Mouse (Mus musculus) CH12.LX (cell line): Measurements from ENCODE around the gene Spaar. TPM values are rescaled to one million over a fixed set of nuclear protein-coding genes. Genes with fewer than 3 reads are reported as not detected.

ENCODE experiments used
- DNase-seq: peaks from one replicate; pipeline ENCODE4 v3.0.0-alpha.2; 2013; ENCODE audit errors: extremely low read depth
- H3K27ac ChIP-seq: 2 replicates; pipeline ENCODE4 v1.5.1; 2012; ENCODE audit warnings: low read depth, mild to moderate bottlenecking, control low read depth, moderate library complexity; ENCODE audit not compliant: insufficient read depth
- H3K27me3 ChIP-seq: replicated peaks from 2 replicates; pipeline ENCODE3; 2012; ENCODE audit warnings: inconsistent platforms
- H3K36me3 ChIP-seq, 2 experiments: replicated peaks in 1 of 2; 2 replicates each; pipeline versions ENCODE3 to v1.6.1; 2012; ENCODE audit warnings: inconsistent platforms in 1 of 2, low read length in 1 of 2, mild to moderate bottlenecking in 1 of 2, mixed read lengths in 1 of 2, moderate library complexity in 1 of 2; ENCODE audit not compliant: control insufficient read depth in 1 of 2, insufficient read depth in 1 of 2
- H3K4me1 ChIP-seq, 2 experiments: 2 replicates each; pipeline ENCODE4 v1.6.1; 2012; ENCODE audit warnings: inconsistent platforms in 1 of 2, moderate library complexity in 1 of 2; ENCODE audit not compliant: insufficient read depth in 2 of 2, control insufficient read depth in 1 of 2
- H3K4me2 ChIP-seq: 2 replicates; pipeline ENCODE4 v1.6.1; 2012; ENCODE audit warnings: low read depth, mild to moderate bottlenecking, control low read depth; ENCODE audit not compliant: poor library complexity, insufficient read depth, severe bottlenecking
- H3K4me3 ChIP-seq, 3 experiments: fragments of 150-350 bp in 1 of 3; sonication (generic) in 1 of 3; replicated peaks in 1 of 3; 2 replicates each; pipeline versions ENCODE3 to v1.5.1; 2011 to 2012; ENCODE audit warnings: low read depth in 2 of 3, low read length in 2 of 3, mild to moderate bottlenecking in 2 of 3, moderate library complexity in 2 of 3, control low read depth in 1 of 3, improper control_type of control experiment in 1 of 3, inconsistent platforms in 1 of 3, mixed read lengths in 1 of 3; ENCODE audit not compliant: poor library complexity in 1 of 3
- H3K79me2 ChIP-seq: replicated peaks from 2 replicates; pipeline ENCODE4 v1.6.1; 2012; ENCODE audit warnings: mild to moderate bottlenecking, moderate library complexity; ENCODE audit not compliant: control insufficient read depth, poor library complexity, insufficient read depth, severe bottlenecking; ENCODE audit errors: extremely low read depth
- H3K9ac ChIP-seq: 2 replicates; pipeline ENCODE4 v1.6.1; 2012; ENCODE audit warnings: low read depth, mild to moderate bottlenecking, control low read depth, moderate library complexity; ENCODE audit not compliant: insufficient read depth
- H3K9me3 ChIP-seq: replicated peaks from 2 replicates; pipeline ENCODE3; 2012; ENCODE audit warnings: low read length, inconsistent platforms, mixed read lengths
- BHLHE40 ChIP-seq: IDR thresholded peaks from 2 replicates; pipeline ENCODE4 v1.6.1; 2011; ENCODE audit warnings: mild to moderate bottlenecking, low read depth, low read length, improper control_type of control experiment
- CHD1 ChIP-seq: IDR thresholded peaks from 2 replicates; pipeline ENCODE4 v1.6.1; 2012; ENCODE audit warnings: low read depth, low read length, improper control_type of control experiment, inconsistent platforms
- CHD2 ChIP-seq: IDR thresholded peaks from 2 replicates; pipeline ENCODE4 v1.6.1; 2011; ENCODE audit warnings: low read length, improper control_type of control experiment
- CTCF ChIP-seq, 2 experiments: IDR thresholded peaks in 1 of 2; conservative IDR thresholded peaks in 1 of 2; 2 replicates each; pipeline ENCODE4 v1.5.1; 2011 to 2012; ENCODE audit warnings: low read depth in 2 of 2, low read length in 2 of 2, improper control_type of control experiment in 1 of 2, inconsistent platforms in 1 of 2, mild to moderate bottlenecking in 1 of 2, moderate library complexity in 1 of 2
- ELF1 ChIP-seq: IDR thresholded peaks from 2 replicates; pipeline ENCODE4 v1.6.1; 2014; ENCODE audit warnings: low read depth, mild to moderate bottlenecking, inconsistent platforms, low read length, improper control_type of control experiment
- EP300 ChIP-seq: IDR thresholded peaks from 2 replicates; pipeline ENCODE4 v1.6.1; 2011; ENCODE audit warnings: low read length, improper control_type of control experiment
- ETS1 ChIP-seq: conservative IDR thresholded peaks from 2 replicates; pipeline ENCODE4 v1.6.1; 2012; ENCODE audit warnings: low read depth, mild to moderate bottlenecking, inconsistent platforms, low read length, improper control_type of control experiment, moderate library complexity
- GABPA ChIP-seq: IDR thresholded peaks from 2 replicates; pipeline ENCODE4 v1.6.1; 2012; ENCODE audit warnings: low read depth, low read length, improper control_type of control experiment, inconsistent platforms; ENCODE audit not compliant: insufficient replicate concordance
- HCFC1 ChIP-seq: IDR thresholded peaks from 2 replicates; pipeline ENCODE4 v1.6.1; 2012; ENCODE audit warnings: low read depth, mild to moderate bottlenecking, inconsistent platforms, low read length, improper control_type of control experiment
- IRF4 ChIP-seq: IDR thresholded peaks from 2 replicates; pipeline ENCODE4 v1.6.1; 2014; ENCODE audit warnings: low read depth, mild to moderate bottlenecking, inconsistent platforms, low read length, improper control_type of control experiment
- JUN ChIP-seq: IDR thresholded peaks from 2 replicates; pipeline ENCODE4 v1.6.1; 2011; ENCODE audit warnings: low read depth, mild to moderate bottlenecking, low read length, improper control_type of control experiment, moderate library complexity; ENCODE audit not compliant: insufficient read depth
- KAT2A ChIP-seq: IDR thresholded peaks from 2 replicates; pipeline ENCODE4 v1.6.1; 2012; ENCODE audit warnings: low read length, improper control_type of control experiment, inconsistent platforms; ENCODE audit not compliant: insufficient replicate concordance
- MAZ ChIP-seq: IDR thresholded peaks from 2 replicates; pipeline ENCODE4 v1.6.1; 2012; ENCODE audit warnings: low read depth, mild to moderate bottlenecking, inconsistent platforms, low read length, improper control_type of control experiment, moderate library complexity
- MEF2A ChIP-seq: IDR thresholded peaks from 2 replicates; pipeline ENCODE4 v1.6.1; 2014; ENCODE audit warnings: low read depth, mild to moderate bottlenecking, inconsistent platforms, low read length, improper control_type of control experiment, borderline replicate concordance
- MXI1 ChIP-seq: IDR thresholded peaks from 2 replicates; pipeline ENCODE4 v1.6.1; 2011; ENCODE audit warnings: mild to moderate bottlenecking, low read depth, low read length, improper control_type of control experiment
- MYC ChIP-seq: IDR thresholded peaks from 2 replicates; pipeline ENCODE4 v1.6.1; 2011; ENCODE audit warnings: low read depth, mild to moderate bottlenecking, improper control_type of control experiment, low read length
- NELFE ChIP-seq: IDR thresholded peaks from 2 replicates; pipeline ENCODE4 v1.6.1; 2011; ENCODE audit warnings: low read depth, low read length, improper control_type of control experiment
- PAX5 ChIP-seq: IDR thresholded peaks from 2 replicates; pipeline ENCODE4 v1.6.1; 2012; ENCODE audit warnings: low read length, inconsistent platforms, mixed read lengths
- RCOR1 ChIP-seq: conservative IDR thresholded peaks from 2 replicates; pipeline ENCODE4 v1.6.1; 2012; ENCODE audit warnings: low read depth, mild to moderate bottlenecking, inconsistent platforms, low read length, improper control_type of control experiment
- SIN3A ChIP-seq: IDR thresholded peaks from 2 replicates; pipeline ENCODE4 v1.6.1; 2012; ENCODE audit warnings: low read length, improper control_type of control experiment, inconsistent platforms
- SMC3 ChIP-seq: IDR thresholded peaks from 2 replicates; pipeline ENCODE4 v1.6.1; 2011; ENCODE audit warnings: low read depth, low read length, improper control_type of control experiment
- TCF12 ChIP-seq: IDR thresholded peaks from 2 replicates; pipeline ENCODE4 v1.6.1; 2014; ENCODE audit warnings: low read depth, mild to moderate bottlenecking, inconsistent platforms, low read length, improper control_type of control experiment
- UBTF ChIP-seq: IDR thresholded peaks from 2 replicates; pipeline ENCODE4 v1.6.1; 2012; ENCODE audit warnings: low read depth, mild to moderate bottlenecking, inconsistent platforms, low read length, improper control_type of control experiment, moderate library complexity
- USF2 ChIP-seq: conservative IDR thresholded peaks from 2 replicates; pipeline ENCODE4 v1.6.1; 2011; ENCODE audit warnings: low read depth, low read length, improper control_type of control experiment
- ZC3H11A ChIP-seq: IDR thresholded peaks from 2 replicates; pipeline ENCODE4 v1.6.1; 2012; ENCODE audit warnings: low read depth, mild to moderate bottlenecking, inconsistent platforms, low read length, improper control_type of control experiment
- ZKSCAN1 ChIP-seq: IDR thresholded peaks from 2 replicates; pipeline ENCODE4 v1.6.1; 2012; ENCODE audit warnings: low read depth, inconsistent platforms, low read length, improper control_type of control experiment, borderline replicate concordance
- ZMIZ1 ChIP-seq: IDR thresholded peaks from 2 replicates; pipeline ENCODE4 v1.6.1; 2012; ENCODE audit warnings: low read depth, mild to moderate bottlenecking, inconsistent platforms, low read length, improper control_type of control experiment
- dilution Hi-C: fragments of 300-500 bp; cut with MboI; formaldehyde crosslinking; loops from 2 replicates; pipeline ENCODE4 v1.14.3; 2020; ENCODE audit warnings: low sequenced_read_pairs; ENCODE audit not compliant: extremely low pct_unique_long_range_greater_than_20kb, extremely low pct_ligation_motif_present
- in situ Hi-C: fragments of 300-500 bp; cut with MboI; formaldehyde crosslinking; loops from 3 replicates; pipeline ENCODE4 v1.14.3; 2019; ENCODE audit warnings: low sequenced_read_pairs, low pct_ligation_motif_present, low pct_unique_long_range_greater_than_20kb, mixed read lengths
- polyA plus RNA-seq: library from polyadenylated mRNA; unstranded; fragments of >175 nt; gene quantifications from 2 replicates; pipeline ENCODE4 v1.2.1, GENCODE M21; 2012; ENCODE audit warnings: low read depth; ENCODE audit not compliant: insufficient read length
- total RNA-seq, 2 experiments: library from RNA; depleted of rRNA; stranded (reverse); fragments of 300-350 nt in 1 of 2; fragments of >200 nt in 1 of 2; gene quantifications; 2 replicates each; pipeline ENCODE4 v1.2.3; 2012 to 2014

Spaar gene
- total and polyA plus RNA-seq, 3 experiments, result not detected

DNA sequence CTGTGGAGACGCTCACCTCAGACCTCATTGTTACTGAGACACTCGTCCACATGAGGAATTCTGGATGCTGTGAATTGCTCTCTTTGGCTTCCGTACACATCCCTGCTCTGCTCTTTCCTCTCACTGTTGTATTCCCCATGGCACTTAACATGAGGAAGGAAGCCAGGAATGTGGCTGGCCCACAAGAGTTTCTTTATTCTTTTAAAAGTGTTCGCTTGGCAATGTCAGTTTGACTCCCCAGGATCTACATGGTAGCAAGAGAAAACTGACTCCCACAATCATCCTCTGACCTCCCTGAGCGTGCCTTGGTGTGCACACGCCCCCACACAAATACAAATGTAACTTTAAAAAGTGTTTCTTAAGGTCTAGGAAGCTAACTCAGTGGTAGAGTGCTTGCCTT, 41.8 kb downstream of the Spaar start:
- no peak overlapping the region for H3K4me3 ChIP-seq
- in situ Hi-C loops, result no loop called here

GRCm38 (mm10) chr4:43772304-43772703, 42.5 kb downstream of the Spaar start:
- Histone ChIP-seq H3K27ac (no peak overlapping the region), H3K4me3 (no peak overlapping the region), H3K9me3 (peaks cover 4% of the 10 kb centered on the region), H3K36me3 (no peaks in the 10 kb centered on the region), H3K4me1 (no peaks in the 10 kb centered on the region), H3K79me2 (no peaks in the 10 kb centered on the region), H3K9ac (no peak overlapping the region), H3K4me2 (no peak overlapping the region), H3K27me3 (peaks cover 64% of the 10 kb centered on the region)
- in situ Hi-C loops, result no loop called here
- dilution Hi-C loops, result no loop called here
- TF ChIP-seq MEF2A (no peak), NELFE (no peak), MAZ (no peak), ZMIZ1 (no peak), IRF4 (no peak), SMC3 (no peak), ETS1 (no peak), EP300 (no peak), PAX5 (no peak)
- no peak for DNase-seq

More for the DNA sequence above, 41.8 kb downstream of the Spaar start:
- peaks cover 4% of the 10 kb centered on the region for H3K9me3 ChIP-seq
- DNase-seq, result no peak
- peaks cover 63% of the 10 kb centered on the region for H3K27me3 ChIP-seq
- H3K9ac ChIP-seq, result no peak overlapping the region
- dilution Hi-C loops, result no loop called here
- H3K36me3 ChIP-seq, result no peaks in the 10 kb centered on the region
- no peak overlapping the region for H3K27ac ChIP-seq
- H3K4me2 ChIP-seq, result no peak overlapping the region
- H3K4me1 ChIP-seq, result no peaks in the 10 kb centered on the region
- TF ChIP-seq CHD2 (no peak), CTCF (conservative IDR thresholded peaks at IDR 0.05 in 1 of 2, IDR thresholded peaks at IDR 0.05 in 1 of 2; ENCODE audit: low read depth in 2 of 2, low read length in 2 of 2) (no peak), BHLHE40 (no peak), ZKSCAN1 (no peak), CHD1 (no peak), USF2 (no peak)
- H3K79me2 ChIP-seq, result no peaks in the 10 kb centered on the region

- no peak for TF ChIP-seq HCFC1
- no peak for TF ChIP-seq ELF1
- TF ChIP-seq USF2, result no peak
- TF ChIP-seq RCOR1, result no peak
- TF ChIP-seq MYC, result no peak
- TF ChIP-seq UBTF, result no peak
- TF ChIP-seq SIN3A, result no peak
- TF ChIP-seq KAT2A, result no peak
- TF ChIP-seq ZC3H11A, result no peak
- TF ChIP-seq ETS1, result no peak
- no peak for TF ChIP-seq CHD1
- no peak for TF ChIP-seq MXI1
- TF ChIP-seq JUN, result no peak
- TF ChIP-seq TCF12, result no peak
- TF ChIP-seq SMC3, result no peak
- no peak for TF ChIP-seq NELFE
- no peak for TF ChIP-seq ZMIZ1
- TF ChIP-seq MAZ, result no peak
- TF ChIP-seq GABPA, result no peak
- in situ Hi-C loops (no loop called here), dilution Hi-C loops (no loop called here)
- no peak overlapping the region for H3K4me2 ChIP-seq
- no peaks in the 10 kb centered on the region for H3K36me3 ChIP-seq
- no peaks in the 10 kb centered on the region for H3K4me1 ChIP-seq
- peaks cover 5% of the 10 kb centered on the region for H3K9me3 ChIP-seq
- no peak for DNase-seq
- no peak overlapping the region for H3K4me3 ChIP-seq
- no peaks in the 10 kb centered on the region for H3K79me2 ChIP-seq
- no peak overlapping the region for H3K9ac ChIP-seq
- peaks cover 55% of the 10 kb centered on the region for H3K27me3 ChIP-seq
- H3K27ac ChIP-seq, result no peak overlapping the region
Observed at GRCm38 (mm10) chr4:43795296-43795695, 65.5 kb downstream of the Spaar start.
